Mouse (Mus musculus) mouse trophoblast stem cell (cell line): ENCODE measurements around the gene Btg2.

Experiments used
- in situ Hi-C, 2 experiments: fragments of 300-500 bp; cut with MseI, MboI; formaldehyde crosslinking; loops; 2 replicates in 1 of 2; 3 replicates in 1 of 2; pipeline ENCODE4 v1.15.1; 2025

The Btg2 gene

DNA sequence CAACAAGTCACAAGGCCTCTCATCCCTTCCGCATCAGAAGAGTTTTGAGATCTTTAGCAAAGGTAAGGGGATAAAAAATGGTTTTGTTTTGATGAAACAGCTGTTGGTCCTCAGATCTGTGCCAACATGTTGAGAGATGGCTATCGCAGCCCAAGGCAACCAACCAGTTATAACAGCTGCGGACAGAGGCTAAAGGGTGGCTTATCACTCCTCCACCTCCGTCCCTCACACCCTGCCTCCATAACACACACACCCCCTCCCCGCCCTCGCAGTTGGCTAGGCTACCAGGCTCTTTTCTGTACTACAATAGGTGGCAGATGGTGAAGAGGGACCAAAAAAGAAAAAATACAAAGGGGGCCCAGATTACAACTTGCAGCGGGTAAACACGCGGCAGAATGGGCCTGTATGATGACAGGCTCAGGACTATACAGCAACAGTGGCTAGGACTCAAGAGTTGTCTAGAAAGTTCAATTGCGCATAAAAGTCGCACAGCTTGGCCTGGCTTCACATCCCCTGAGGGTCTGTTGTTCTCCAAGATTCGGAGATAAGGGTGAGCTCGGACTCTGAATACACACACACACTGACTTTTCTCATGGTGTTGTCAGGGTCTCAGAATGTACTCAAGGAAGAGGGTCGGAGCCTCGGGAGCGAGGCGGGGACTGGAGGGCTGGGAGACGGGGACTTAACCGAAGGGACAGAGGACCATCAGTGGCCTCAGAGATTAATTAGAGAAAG is 692 bp downstream of the Btg2 start:
- in situ Hi-C loops, result no loop called here

DNA sequence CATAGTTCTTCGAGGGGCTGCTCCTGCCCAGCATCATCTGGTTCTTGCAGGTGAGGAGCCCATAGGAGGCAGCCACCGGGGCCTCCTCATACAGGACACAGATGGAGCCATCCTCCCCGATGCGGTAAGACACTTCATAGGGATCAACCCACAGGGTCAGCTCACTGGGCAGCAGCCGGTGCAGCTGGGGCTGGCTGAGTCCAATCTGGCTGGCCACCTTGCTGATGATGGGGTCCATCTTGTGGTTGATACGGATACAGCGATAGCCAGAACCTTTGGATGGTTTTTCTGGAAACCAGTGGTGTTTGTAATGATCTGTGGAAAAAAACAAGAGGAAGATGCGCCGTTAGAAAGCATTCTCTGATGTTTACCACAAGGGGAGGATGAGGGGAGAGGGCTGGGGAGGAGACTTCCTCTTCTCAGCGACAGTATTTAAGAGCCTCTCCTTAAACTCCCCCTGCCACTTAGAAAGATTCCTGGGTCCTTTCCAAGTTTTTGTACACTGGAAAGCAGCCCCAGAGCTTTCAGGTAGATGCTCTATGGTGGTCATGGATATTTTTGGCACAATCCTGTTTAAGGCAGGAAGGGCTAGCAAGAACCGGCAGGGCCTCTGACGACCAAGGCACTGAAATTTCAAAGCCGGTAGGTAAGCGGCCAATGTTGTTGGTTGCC is 1.4 kb downstream of the Btg2 start:
- in situ Hi-C loops, result no loop called here

DNA sequence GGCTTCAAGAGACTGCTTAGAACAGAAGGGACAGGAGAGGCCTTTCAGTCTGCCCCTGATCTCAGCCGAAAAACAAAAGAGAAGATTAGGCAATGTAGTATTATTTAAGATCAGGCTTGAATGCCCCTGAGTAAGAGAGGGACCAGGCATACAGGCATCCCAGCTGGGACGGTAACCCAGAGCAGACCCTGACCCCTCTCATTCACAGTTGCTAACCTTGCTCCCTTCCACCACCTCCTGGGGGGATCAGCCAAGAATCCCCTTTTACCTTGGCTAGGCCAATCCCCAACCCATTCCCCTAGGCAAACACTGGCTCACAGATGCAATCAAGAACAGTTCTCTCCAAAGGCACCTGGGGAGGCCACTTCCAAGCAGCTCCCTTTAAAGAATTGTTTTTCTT is 2.1 kb downstream of the Btg2 start:
- in situ Hi-C loops, result no loop called here

DNA sequence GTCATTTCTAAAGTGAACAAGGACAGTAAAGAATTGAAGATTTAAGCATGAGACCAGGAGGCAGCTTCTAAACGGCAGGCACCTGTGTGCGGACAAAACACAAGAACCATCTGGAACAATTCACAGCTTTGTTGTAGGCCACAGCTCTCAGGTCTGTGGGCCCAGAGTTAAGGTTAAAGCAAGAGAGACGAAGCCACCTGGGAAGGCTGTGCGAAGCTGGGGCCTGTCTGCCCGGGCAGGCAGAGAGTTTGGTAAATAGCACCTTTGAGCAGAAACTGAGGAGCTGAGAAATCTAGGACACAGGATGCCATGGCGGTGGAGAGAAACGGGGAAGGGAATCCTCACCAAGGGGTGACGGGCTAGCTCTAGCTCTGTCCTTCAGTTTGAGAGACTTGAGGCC is 3.4 kb downstream of the Btg2 start:
- in situ Hi-C loops, result no loop called here

DNA sequence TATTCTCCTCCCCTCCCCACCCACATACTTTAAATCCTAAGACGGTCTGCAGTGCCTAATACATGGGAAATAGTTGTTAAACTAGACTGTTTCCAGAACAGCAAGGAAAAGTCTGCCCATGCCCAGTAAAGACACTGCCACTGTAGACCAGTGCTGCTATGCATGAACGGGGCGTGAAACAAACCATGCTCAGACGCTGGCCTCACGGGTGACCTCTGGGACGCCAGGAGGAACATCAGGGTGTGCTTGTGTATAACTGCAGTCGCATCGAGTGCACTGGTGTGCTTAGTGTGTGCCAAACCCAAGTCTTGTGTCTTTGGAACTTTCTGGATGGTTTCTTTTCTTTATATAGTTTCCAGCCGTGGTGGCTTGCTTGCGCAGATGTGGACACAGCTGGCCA is 4.3 kb downstream of the Btg2 start:
- in situ Hi-C loops, result no loop called here

DNA sequence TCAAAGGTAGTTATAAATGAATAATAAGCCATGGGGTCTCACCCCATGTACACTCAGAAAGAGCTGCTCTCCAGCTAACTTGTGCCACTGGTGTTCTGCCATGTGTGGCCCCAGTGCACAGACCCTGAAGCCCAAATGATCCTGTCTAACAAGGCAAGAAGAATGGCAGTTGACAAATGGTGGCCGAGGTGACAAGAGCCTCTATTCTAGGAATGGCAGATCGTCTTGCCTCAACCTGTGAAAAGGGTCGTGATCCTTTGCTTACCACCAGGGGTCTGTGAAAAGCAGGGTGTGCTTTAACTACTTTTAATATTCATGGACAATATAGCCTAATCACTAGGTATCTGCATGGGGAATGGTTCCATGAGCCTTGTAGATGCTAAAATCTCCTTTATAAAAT is 4.7 kb downstream of the Btg2 start:
- in situ Hi-C loops, result no loop called here

DNA sequence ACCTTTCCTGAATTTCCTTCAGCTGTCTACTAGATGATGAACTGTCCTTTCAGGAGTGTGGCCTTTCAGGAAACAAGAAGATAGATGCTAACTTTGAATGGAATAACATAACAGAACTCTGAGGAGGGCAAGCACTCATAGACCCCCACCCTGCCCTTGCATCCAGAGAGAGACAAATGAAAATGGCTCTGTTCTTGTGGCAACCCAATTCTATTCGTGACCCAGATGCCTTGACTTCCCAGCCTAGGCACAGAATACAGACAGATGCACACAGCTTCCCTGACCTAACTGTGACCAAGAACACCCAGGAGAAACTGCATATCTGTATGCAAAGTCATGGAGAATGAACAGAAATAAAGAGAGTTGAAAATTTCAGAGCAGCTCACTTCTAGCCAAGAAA is 5.3 kb downstream of the Btg2 start:
- in situ Hi-C loops, result no loop called here

DNA sequence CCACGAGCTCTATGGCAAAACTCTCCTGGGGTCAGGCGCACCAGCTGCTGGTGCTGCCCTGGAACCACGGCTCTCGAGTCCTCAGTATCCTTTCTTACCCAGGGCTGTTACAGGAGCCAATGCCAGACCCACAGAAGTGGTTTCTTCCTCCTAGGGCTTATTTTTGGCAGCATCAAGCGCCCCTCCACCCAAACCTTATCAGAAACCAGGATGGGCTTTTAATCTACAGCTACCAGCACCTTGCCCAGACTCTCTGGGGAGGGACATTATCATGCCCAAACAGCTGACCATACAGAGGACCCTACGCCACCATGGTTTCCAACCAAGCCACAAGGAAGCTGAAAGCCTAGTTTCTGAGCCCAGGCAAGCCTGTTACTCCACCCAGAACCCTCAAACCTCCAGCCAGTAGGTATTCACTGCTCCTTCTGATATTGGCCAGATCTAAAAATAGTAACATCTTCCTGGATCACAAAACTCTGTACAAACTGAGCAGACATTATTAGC is 5.8 kb downstream of the Btg2 start:
- in situ Hi-C loops, result no loop called here

DNA sequence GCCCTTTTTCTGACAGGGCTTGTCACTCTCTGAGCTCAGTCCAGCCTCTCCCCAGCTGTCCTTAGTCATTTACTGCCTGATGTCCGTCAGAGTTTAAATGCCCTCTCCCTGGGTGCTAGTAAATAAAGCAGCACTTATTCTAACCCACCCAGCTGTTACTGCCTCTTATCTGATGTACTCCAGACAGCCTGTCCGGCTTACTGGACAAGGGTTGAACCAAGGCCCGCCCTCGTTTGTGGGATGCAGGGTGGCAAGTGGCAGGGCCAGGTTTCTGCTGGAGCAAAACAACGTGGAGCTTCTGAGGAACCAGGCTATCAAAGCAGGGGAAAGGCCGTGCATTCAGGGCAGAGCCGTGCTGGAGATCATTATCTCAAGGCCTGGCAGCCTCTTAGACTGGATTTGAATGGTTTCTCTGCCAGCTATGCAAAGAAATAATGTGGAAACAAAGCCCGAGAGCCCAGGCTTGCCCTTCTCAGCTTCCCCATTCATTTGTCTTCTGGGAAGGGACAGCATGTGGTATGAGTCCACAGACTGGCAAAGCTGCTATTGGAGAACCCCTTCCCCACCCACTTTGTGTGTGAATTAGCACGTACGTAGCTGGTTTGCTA is 7.4 kb downstream of the Btg2 start:
- in situ Hi-C loops, result no loop called here

DNA sequence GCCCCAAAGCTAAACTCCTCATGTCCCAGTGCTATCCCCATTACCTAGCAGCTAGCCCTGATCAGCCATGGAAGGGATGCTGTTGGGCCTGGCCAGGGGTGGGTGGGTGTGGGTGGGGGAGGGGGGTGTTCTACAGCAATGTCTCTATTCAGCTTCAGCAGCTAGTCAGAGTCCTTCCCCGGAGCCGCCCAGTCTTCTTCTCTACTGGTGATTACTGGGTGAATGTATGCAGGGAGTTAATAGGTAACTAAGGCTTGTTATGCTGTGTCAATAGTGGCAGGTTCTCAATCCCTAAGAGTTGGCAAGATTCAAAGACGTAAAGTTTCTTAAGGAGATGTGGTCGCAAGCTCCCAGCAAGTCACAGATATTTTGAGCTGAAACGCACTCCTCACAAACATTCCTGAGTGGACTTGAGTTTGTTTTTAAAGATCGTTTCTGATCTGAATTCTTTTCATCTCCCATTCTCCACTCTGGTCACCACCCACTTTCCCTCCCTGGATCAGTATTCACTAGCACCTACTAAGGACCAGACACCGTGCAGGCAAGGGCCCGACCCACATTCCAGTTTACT is 8.7 kb downstream of the Btg2 start:
- in situ Hi-C loops, result no loop called here

DNA sequence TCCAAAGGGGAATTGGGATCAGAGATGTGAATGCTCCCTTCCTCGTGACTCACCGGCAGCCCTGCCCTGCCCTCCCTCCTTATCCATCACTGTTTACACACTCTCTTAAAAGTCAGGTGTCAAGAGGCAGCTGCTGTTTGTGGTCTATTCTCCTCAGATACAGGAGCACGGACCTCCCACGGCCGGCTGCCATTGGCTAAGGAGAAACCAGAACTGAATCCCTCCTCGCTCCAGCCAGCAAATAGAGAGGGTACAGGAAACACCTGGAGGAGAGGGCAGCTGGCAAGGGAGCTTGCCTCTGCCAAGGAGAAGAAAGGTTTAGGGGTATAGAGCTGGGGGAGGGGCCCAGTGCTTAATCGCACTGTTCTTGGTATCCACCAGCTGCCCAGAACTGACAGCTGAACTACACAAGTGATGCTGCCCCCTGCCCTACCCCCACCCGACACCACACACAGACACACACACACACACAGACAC is 11.7 kb downstream of the Btg2 start:
- in situ Hi-C loops, result no loop called here

DNA sequence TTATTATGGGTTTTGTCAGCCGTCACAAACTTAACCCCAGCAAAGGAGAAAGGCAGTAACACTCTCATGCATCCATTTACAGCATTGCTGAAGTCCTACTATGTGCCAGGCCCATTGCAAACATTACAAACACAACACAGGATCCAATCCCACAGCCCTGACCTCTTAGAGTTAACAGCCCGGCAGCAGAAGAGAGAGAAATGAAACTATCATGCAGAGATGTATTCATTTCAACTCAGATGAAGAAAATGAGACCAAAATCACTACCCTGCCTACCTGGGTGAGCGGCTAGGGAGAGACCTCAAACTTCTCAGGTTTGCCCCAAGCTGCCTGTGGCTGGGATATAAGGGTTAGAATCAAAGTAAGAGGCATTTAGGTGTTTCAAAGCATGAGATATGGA is 12.4 kb downstream of the Btg2 start:
- in situ Hi-C loops, result no loop called here

DNA sequence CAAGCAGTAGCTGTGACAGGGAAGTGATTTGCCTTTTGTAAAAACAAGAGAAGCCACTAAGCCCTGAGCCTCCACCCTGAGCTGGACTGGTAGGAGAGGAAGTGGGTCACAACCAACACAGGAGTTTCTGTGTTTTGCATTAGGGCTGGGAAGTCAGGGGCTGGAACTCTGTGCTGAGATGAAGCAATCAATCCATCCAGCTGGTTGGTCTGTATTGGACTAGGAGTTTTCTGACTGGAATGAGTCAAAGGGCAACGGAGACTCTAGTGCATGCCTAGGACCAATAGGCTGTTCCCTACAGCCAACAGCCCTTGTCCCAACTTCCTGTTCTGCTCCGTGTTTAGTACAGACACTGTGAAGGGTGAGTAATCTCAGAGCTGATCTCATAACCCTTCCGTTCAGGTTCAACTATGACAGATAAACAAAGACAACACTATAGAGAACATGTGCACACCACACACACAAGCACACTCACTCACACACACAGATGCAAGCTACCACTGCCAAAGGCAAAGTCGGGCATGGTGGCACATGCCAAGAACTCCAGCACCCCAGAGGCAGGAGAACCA is 13.6 kb downstream of the Btg2 start:
- in situ Hi-C loops, result no loop called here

DNA sequence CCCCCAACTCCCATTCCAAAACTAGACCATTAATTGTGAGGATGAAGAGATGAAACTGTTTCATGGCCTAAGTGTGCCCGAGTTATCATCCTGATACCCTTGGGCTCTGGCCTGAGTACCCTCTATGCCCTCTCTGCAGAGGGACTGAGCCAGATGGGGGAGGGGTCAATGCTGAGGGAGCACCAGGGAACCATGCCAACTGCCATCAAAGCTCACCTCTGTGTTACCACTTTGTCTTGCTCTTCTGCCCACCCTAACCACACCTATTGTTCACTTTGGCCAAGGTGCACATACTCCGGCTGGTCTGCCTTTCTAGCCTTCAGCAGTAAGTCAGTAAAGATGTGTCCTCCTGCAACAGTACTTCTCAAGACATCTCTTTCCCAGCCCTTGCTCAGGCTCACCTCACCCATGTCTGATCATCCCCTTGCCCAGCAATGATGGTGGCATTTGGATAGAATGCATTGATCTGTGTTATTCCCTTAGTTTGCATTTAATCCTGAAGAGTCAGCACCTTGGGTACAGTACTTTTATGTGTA is 14.6 kb downstream of the Btg2 start:
- in situ Hi-C loops, result no loop called here

DNA sequence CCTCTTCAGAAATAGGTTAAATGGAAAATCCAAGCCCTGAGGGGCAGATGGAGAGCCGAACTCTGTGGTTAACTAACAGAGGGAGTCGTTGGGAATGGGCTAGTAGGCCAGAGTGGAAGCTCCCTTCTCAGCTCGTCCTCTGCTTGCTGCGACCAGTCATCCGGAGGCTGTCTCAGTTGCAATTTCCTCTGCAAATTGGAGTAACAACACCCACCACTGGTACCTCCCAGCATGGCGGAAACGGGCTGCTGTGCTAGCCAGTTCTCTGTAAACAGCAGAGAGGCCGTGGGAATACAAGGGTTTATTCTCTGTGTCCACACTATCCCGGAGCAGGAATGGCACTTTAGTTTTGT is 15.2 kb downstream of the Btg2 start:
- in situ Hi-C loops, result no loop called here

DNA sequence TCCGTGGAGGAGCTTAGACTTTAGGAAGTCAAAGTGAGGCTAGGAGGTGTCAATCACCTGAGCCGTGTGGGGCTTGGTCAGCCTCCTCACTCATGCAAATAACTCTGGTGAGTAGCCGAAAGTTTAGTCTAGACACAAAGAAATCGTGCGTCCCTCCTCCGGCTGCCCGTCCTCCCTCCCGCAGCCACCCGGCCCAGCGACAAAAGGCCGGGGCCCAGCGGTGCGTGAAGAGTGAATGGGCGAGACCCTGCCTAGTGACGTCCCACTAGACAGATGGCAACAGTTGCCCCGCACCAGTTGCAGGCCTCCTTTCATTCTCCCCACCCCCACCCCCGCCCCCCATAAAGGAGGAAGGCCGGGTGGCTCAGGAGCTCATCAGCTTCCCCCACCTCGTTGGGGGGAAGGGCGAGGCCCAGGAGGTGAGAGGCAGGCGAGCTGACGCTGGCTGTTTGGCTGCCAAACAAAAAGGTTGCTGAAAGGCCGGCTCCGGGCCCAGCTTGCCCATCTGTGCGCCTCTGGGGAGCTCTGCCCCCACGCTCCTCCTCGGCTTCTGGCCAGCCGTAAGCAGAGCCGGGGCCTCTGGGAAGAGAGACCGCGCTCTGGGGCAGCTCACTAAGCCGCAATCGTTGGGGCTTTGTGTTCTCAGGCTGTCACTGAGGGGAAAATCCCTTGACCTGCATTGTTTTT is 15.7 kb downstream of the Btg2 start:
- in situ Hi-C loops, result no loop called here

DNA sequence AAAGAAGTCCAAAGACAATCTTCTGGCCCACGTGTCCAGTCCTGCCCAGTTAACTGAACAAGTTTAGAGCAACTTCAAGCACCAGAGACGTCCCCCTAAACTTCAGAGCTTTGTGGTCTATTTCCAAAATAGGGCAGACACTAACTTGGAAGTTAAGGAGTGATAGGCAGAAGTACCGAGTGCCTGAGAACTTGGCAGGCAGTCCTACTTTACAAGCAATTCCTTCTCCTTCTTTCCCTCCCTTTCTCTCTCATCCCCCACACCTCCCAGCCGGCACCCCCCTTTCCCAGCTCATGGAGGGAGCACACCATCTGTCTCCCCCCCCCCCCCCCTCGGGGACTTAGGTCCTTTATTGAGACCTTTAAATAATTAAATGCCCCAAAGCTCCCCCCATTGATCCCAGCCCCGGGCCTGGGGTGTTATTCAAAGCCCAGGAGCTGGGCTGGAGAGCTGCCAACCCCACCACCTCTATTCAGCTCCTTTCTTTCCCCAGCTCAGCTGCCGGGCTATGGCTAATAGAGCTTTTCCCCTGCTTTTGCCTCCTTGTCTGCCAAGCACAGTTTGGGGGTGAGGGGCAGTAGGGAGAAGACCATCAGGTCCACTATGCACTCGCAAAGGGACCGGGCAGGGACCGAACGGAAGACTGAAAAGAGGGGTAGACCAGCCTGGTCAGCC is 16.4 kb downstream of the Btg2 start:
- in situ Hi-C loops, result no loop called here

DNA sequence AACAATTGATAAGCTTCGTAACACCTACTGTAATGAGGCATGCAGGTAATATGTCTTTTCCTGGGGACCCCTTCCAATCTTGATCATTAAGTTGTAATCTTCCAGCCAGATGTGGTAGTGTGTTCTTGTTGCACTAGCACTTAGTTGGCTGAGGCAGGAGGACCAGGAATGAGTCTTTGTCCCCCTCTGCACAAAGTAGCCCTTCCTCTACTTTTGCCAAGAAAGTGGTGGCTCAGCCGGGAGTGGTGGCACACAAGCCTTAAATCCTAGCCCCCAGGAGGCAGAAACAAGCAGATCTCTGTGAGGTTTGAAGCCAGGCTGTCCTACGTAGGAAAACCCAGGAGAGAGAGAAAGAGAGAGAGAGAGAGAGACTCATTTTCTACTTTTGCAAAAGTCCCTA is 17.0 kb downstream of the Btg2 start:
- in situ Hi-C loops, result no loop called here

DNA sequence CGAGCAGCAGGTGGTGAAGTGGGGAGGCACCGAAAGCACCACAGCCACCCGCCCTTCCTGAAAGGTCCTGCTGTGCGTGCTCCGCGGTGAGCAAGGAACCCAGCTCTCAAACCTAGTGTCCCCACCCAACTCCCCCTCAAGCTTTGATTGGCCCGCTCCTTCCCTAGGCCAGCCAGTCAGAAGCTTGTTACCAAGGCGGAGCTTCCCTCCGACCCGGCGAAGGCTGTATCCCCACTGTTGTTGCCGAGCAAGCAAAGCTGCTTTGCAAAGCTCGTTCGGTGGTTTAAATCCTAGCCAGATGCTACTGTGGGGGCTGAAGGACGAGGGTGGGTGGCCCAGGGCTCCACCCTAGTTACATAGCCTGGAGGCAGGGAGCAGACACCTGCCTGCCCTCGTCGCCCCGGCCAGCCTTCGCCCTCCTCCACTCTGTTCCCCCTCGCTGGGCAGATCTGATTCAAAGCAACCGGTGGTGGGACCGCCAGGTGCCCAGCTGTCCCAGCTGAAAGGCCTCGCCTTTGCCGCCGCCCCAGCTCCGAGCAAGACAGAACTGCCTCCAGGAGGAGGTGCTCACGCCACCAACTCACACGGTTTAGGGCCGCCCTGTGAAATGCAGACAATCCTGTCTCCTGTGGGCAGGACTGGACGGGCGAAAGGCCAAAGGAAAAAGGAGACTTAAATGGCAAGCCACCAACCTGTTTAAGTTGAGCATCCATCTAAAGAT is 17.9 kb downstream of the Btg2 start:
- in situ Hi-C loops, result no loop called here
